20 mouse cellular contexts compared by ENCODE assay signal in the genomic region with DNA sequence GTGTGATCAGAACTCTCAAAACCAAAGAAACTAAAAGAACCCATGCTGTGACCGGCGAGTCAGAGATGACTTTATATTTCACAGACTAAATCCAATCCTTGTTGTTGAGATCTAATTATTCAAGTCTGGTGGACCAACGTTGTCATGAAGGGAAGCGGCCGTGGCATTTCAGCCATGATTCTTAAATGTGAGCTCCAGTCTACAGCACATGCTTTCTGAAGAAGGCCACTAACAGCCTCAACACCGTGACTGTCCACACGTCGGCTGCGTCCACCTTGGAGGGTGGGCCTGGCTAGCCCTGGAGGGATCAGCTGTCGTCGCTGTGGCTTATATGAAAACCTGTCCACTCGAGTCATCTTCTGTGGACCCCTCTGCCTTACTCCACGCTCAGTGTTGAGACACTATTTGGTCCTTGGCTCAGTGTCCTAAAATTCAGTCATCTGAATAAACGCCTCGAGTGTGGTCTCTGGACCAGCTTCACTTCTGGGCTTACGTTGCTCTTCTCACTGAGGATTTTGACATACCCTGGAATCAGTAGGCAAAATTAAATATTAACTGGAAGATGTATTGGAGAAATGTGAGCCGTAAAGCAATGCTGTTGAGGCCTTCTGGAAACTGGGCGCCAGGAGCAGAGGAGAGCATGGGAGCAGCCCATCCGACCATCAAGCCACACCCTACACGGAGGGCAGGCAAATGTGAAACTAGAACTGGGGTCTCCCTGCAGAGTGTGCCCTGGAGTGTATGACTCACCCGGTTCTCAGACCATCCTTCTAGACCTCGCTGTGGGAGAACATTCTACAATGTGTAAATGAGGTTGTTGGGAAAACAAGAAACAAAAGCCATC. TPM values are rescaled to one million over a fixed set of nuclear protein-coding genes. Genes with fewer than 3 reads are reported as not detected.
A peak's percentile ranks its signal among the peaks of the same experiment; 100 is the strongest.
DNase-seq lines count a peak whose midpoint lies in the region; ATAC-seq and TF ChIP-seq lines count a peak whose summit lies in the region.
"Had no signal": no experiment of that assay in that cellular context is flagged by ENCODE, and none has a peak within 500 bp of the region (broad histone marks: within the 10 kb centered on the region; RNA-seq: fewer than 3 reads in every experiment).

No protein-coding gene starts in this region.

- H3K9me3 ChIP-seq in heart, embryonic 11.5 days (replicated peaks; ENCODE audit: control insufficient read depth, low read length) = no peaks in the 10 kb centered on the region
- H3K9me3 ChIP-seq in limb, embryonic 10.5 days (replicated peaks) = no peaks in the 10 kb centered on the region
- H3K9me3 ChIP-seq: heart, embryonic 15.5 days; limb, embryonic 12.5 days; liver, embryonic 15.5 days; midbrain, embryonic 15.5 days; stomach, embryonic 15.5 days had no signal

- no peak for ATAC-seq in heart, embryonic 11.5 days (replicated peaks; ENCODE audit: insufficient number of reproducible peaks, low FRiP score, low TSS enrichment)
- peak; percentile 57 for ATAC-seq in Patski
- ATAC-seq: midbrain, embryonic 15.5 days had no signal

- TF ChIP-seq CTCF in spleen, adult 2 months (IDR thresholded peaks at IDR 0.05; ENCODE audit: extremely low read depth, insufficient read depth, insufficient read length, insufficient replicate concordance) = no peak
- no peak for TF ChIP-seq CTCF in Patski (IDR thresholded peaks at IDR 0.05)

- peaks cover 23% of the 10 kb centered on the region for H3K4me1 ChIP-seq in heart, embryonic 11.5 days (ENCODE audit: control insufficient read depth, insufficient read depth, low read length)
- H3K4me1 ChIP-seq in spleen, adult 2 months (ENCODE audit: control insufficient read depth, insufficient read depth, insufficient read length) = peaks cover 26% of the 10 kb centered on the region
- H3K4me1 ChIP-seq in limb, embryonic 10.5 days = no peaks in the 10 kb centered on the region
- H3K4me1 ChIP-seq: stomach, embryonic 15.5 days had no signal

- CTCF ChIA-PET in Patski (lab: Charles Lee) = no interaction called here

- POLR2A ChIA-PET in Patski (lab: Charles Lee) = interaction anchor here (0.9 kb wide), 1 partner anchor 11 kb away, joined by 13 read pairs; no protein-coding TSS in a partner anchor

- H3K4me3 ChIP-seq in heart, embryonic 11.5 days (ENCODE audit: low read depth, low read length) = no peak overlapping the region
- no peak overlapping the region for H3K4me3 ChIP-seq in spleen, adult 2 months (ENCODE audit: extremely low read depth, insufficient read depth, insufficient read length)
- H3K4me3 ChIP-seq in limb, embryonic 10.5 days = no peak overlapping the region
- H3K4me3 ChIP-seq: heart, embryonic 15.5 days; limb, embryonic 12.5 days; liver, embryonic 15.5 days; midbrain, embryonic 15.5 days; stomach, embryonic 15.5 days had no signal

- H3K9ac ChIP-seq in heart, embryonic 11.5 days (ENCODE audit: low read depth, low read length) = no peak overlapping the region
- H3K9ac ChIP-seq: heart, embryonic 15.5 days; limb, embryonic 12.5 days; liver, embryonic 15.5 days; midbrain, embryonic 15.5 days; stomach, embryonic 15.5 days had no signal

- 0 out of 2 replicates have a peak overlapping the region, but pooled peaks have one; percentile 15 for H3K27ac ChIP-seq in heart, embryonic 11.5 days (ENCODE audit: low read depth, low read length)
- H3K27ac ChIP-seq in spleen, adult 2 months (ENCODE audit: insufficient read depth, low read length) = peak overlapping the region; percentile 44
- no peak overlapping the region for H3K27ac ChIP-seq in limb, embryonic 10.5 days
- H3K27ac ChIP-seq: heart, embryonic 15.5 days; limb, embryonic 12.5 days; liver, embryonic 15.5 days; midbrain, embryonic 15.5 days; stomach, embryonic 15.5 days had no signal

- WGBS in heart, embryonic 11.5 days (ENCODE audit: insufficient replicate concordance) = 87% methylated on average over 22 of the region's 22 CpGs
- WGBS in spleen, adult 2 months = 75% methylated on average over 22 of the region's 22 CpGs
- WGBS in limb, embryonic 10.5 days = 93% methylated on average over 22 of the region's 22 CpGs

- no peak for TF ChIP-seq POLR2A in spleen, adult 2 months (IDR thresholded peaks at IDR 0.05; ENCODE audit: low read depth, low read length)

- in situ Hi-C loops in Patski (cut with MboI; ENCODE audit: low pct_unique_long_range_greater_than_20kb) = no loop called here

- peaks cover 4% of the 10 kb centered on the region; the same call in 1 of the 2 replicates for H3K36me3 ChIP-seq in heart, embryonic 11.5 days (ENCODE audit: control insufficient read depth, insufficient read depth, low read length)
- peaks cover 1% of the 10 kb centered on the region for H3K36me3 ChIP-seq in spleen, adult 2 months (ENCODE audit: control insufficient read depth, insufficient read depth, low read length)
- H3K36me3 ChIP-seq in limb, embryonic 10.5 days = peaks cover 34% of the 10 kb centered on the region
- H3K36me3 ChIP-seq: heart, embryonic 15.5 days; midbrain, embryonic 15.5 days had no signal

- no peaks in the 10 kb centered on the region for H3K27me3 ChIP-seq in heart, embryonic 11.5 days (ENCODE audit: control insufficient read depth, insufficient read depth, low read length)
- no peaks in the 10 kb centered on the region for H3K27me3 ChIP-seq in spleen, adult 2 months (ENCODE audit: control insufficient read depth, insufficient read depth, low read length)
- H3K27me3 ChIP-seq in Patski = no peaks in the 10 kb centered on the region
- no peaks in the 10 kb centered on the region for H3K27me3 ChIP-seq in limb, embryonic 10.5 days (ENCODE audit: low read depth, poor library complexity, severe bottlenecking)
- H3K27me3 ChIP-seq: heart, embryonic 15.5 days; limb, embryonic 12.5 days; liver, embryonic 15.5 days; midbrain, embryonic 15.5 days; stomach, embryonic 15.5 days had no signal

- H3K4me2 ChIP-seq in heart, embryonic 11.5 days = no peak overlapping the region
- H3K4me2 ChIP-seq: heart, embryonic 15.5 days; limb, embryonic 12.5 days; liver, embryonic 15.5 days; midbrain, embryonic 15.5 days; stomach, embryonic 15.5 days had no signal

- DNase-seq in heart, adult 9 months (ENCODE audit: low spot score in 2 of 2) = no peak
- DNase-seq in spleen, adult 2 months (ENCODE audit: low read depth in 1 of 2, low spot score in 2 of 2) = no peak
- DNase-seq in spleen, adult 18-20 months = no peak
- no peak for DNase-seq in Patski (ENCODE audit: low read depth, low spot score)
- peak; percentile 17 for DNase-seq in limb, embryonic 10.5 days (ENCODE audit: low spot score)
- no peak for DNase-seq in frontal cortex, postnatal 36 days (ENCODE audit: low spot score in 2 of 2)
- no peak for DNase-seq in T-cell, adult 2 months (ENCODE audit: low spot score)
- DNase-seq: adrenal gland, adult 8-10 months; cerebellum, adult 8-10 months; embryo, embryonic 11 days; gastrocnemius, postnatal 14 days; kidney, postnatal 36 days; layer of hippocampus, postnatal 36 days; right cerebral cortex, postnatal 4 days had no signal

RNA-seq across cellular contexts. Expression of gene Fryl, which starts 46.1 kb away (rescaled TPM):
- 38.1 and 40.8 TPM in 2 replicates for polyA plus RNA-seq in heart, embryonic 11.5 days (2014; fragmentation: Nextera tagmentation; extraction: Ambion mirVana)
- 72.3 and 96.7 TPM in 2 replicates for polyA plus RNA-seq in spleen, adult 2 months (2012; rRNA removed)
- polyA plus RNA-seq in Patski (2021) = 30.8 TPM
- 22.4 and 22.6 TPM in 2 replicates for polyA plus RNA-seq in limb, embryonic 10.5 days (2016; fragmentation: Nextera tagmentation; extraction: Ambion mirVana)
